21 mouse cellular contexts compared by ENCODE assay signal in genomic region chr5:130119236-130119635, GRCm38 (mm10). TPM values are rescaled to one million over a fixed set of nuclear protein-coding genes. Genes with fewer than 3 reads are reported as not detected.
A peak's percentile ranks its signal among the peaks of the same experiment; 100 is the strongest.
DNase-seq lines count a peak whose midpoint lies in the region; ATAC-seq lines count a peak whose summit lies in the region.
"Had no signal": no experiment of that assay in that cellular context is flagged by ENCODE, and none has a peak within 500 bp of the region (broad histone marks: within the 10 kb centered on the region; RNA-seq: fewer than 3 reads in every experiment).

No protein-coding gene starts in this region.

- DNase-seq in embryonic facial prominence, embryonic 10.5 days (ENCODE audit: low spot score): no peak
- no peak for DNase-seq in limb, embryonic 10.5 days (ENCODE audit: low spot score)
- peak; percentile 38 for DNase-seq in embryonic facial prominence, embryonic 14.5 days (ENCODE audit: low spot score)
- no peak for DNase-seq in layer of hippocampus, postnatal 36 days
- no peak for DNase-seq in gastrocnemius, adult 18-20 months (ENCODE audit: low spot score)
- DNase-seq: adrenal gland, adult 8-10 months; cerebellum, adult 9-11 months; heart, adult 18-20 months; kidney, adult 18-20 months; kidney, postnatal 14 days; thymus, postnatal 25 days had no signal

- H3K27ac ChIP-seq in embryonic facial prominence, embryonic 13.5 days: peak overlapping the region; percentile 52
- no peak overlapping the region for H3K27ac ChIP-seq in embryonic facial prominence, embryonic 10.5 days (replicated peaks)
- H3K27ac ChIP-seq in limb, embryonic 12.5 days: peak overlapping the region; percentile 72
- no peak overlapping the region for H3K27ac ChIP-seq in limb, embryonic 10.5 days
- H3K27ac ChIP-seq in embryonic facial prominence, embryonic 14.5 days (replicated peaks; ENCODE audit: low read depth, low read length): peak overlapping the region; percentile 36
- peak overlapping the region; percentile 28; the same call in 1 of the 2 replicates for H3K27ac ChIP-seq in stomach, embryonic 14.5 days (ENCODE audit: low read length)
- H3K27ac ChIP-seq: layer of hippocampus, adult 2 months; liver, embryonic 14.5 days; macrophage; midbrain, embryonic 10.5 days; neural tube, embryonic 12.5 days had no signal

- peaks cover 56% of the 10 kb centered on the region for H3K4me1 ChIP-seq in embryonic facial prominence, embryonic 13.5 days
- peaks cover 14% of the 10 kb centered on the region for H3K4me1 ChIP-seq in embryonic facial prominence, embryonic 10.5 days
- peaks cover 22% of the 10 kb centered on the region for H3K4me1 ChIP-seq in limb, embryonic 12.5 days (replicated peaks)
- no peaks in the 10 kb centered on the region for H3K4me1 ChIP-seq in limb, embryonic 10.5 days
- H3K4me1 ChIP-seq in embryonic facial prominence, embryonic 14.5 days (ENCODE audit: control insufficient read depth, insufficient read depth, low read length): peaks cover 26% of the 10 kb centered on the region
- peaks cover 4% of the 10 kb centered on the region; the same call in 1 of the 2 replicates for H3K4me1 ChIP-seq in stomach, embryonic 14.5 days (ENCODE audit: control insufficient read depth, insufficient read depth, low read length)
- H3K4me1 ChIP-seq: midbrain, embryonic 10.5 days had no signal

- H3K9me3 ChIP-seq in embryonic facial prominence, embryonic 13.5 days: no peaks in the 10 kb centered on the region
- no peaks in the 10 kb centered on the region for H3K9me3 ChIP-seq in embryonic facial prominence, embryonic 10.5 days
- H3K9me3 ChIP-seq in limb, embryonic 12.5 days: no peaks in the 10 kb centered on the region
- H3K9me3 ChIP-seq in limb, embryonic 10.5 days (replicated peaks): no peaks in the 10 kb centered on the region
- no peaks in the 10 kb centered on the region for H3K9me3 ChIP-seq in embryonic facial prominence, embryonic 14.5 days (ENCODE audit: control insufficient read depth, low read length)
- no peaks in the 10 kb centered on the region for H3K9me3 ChIP-seq in stomach, embryonic 14.5 days (ENCODE audit: control insufficient read depth, low read depth, low read length)
- H3K9me3 ChIP-seq: midbrain, embryonic 10.5 days; neural tube, embryonic 12.5 days had no signal

- no peak for ATAC-seq in embryonic facial prominence, embryonic 13.5 days (ENCODE audit: insufficient number of reproducible peaks, insufficient read depth, low FRiP score, low TSS enrichment, low read depth)
- ATAC-seq in limb, embryonic 12.5 days (ENCODE audit: insufficient number of reproducible peaks, insufficient read depth, low FRiP score, low TSS enrichment, low read depth): no peak
- no peak for ATAC-seq in embryonic facial prominence, embryonic 14.5 days (ENCODE audit: low read depth)
- no peak for ATAC-seq in stomach, embryonic 14.5 days (ENCODE audit: insufficient number of reproducible peaks, insufficient read depth, low FRiP score, low read depth)
- ATAC-seq: Patski had no signal

- 72% methylated on average over 3 of the region's 3 CpGs for WGBS in embryonic facial prominence, embryonic 13.5 days
- WGBS in embryonic facial prominence, embryonic 10.5 days: 78% methylated on average over 3 of the region's 3 CpGs
- WGBS in limb, embryonic 12.5 days: 91% methylated on average over 3 of the region's 3 CpGs
- WGBS in limb, embryonic 10.5 days: 82% methylated on average over 3 of the region's 3 CpGs
- 68% methylated on average over 3 of the region's 3 CpGs for WGBS in embryonic facial prominence, embryonic 14.5 days
- 67% methylated on average over 3 of the region's 3 CpGs for WGBS in stomach, embryonic 14.5 days

- no peak overlapping the region for H3K9ac ChIP-seq in embryonic facial prominence, embryonic 13.5 days
- H3K9ac ChIP-seq in limb, embryonic 12.5 days (replicated peaks): no peak overlapping the region
- H3K9ac ChIP-seq in embryonic facial prominence, embryonic 14.5 days (ENCODE audit: low read depth, low read length): no peak overlapping the region
- H3K9ac ChIP-seq in stomach, embryonic 14.5 days (replicated peaks; ENCODE audit: low read depth, low read length): no peak overlapping the region
- H3K9ac ChIP-seq: hindbrain, embryonic 14.5 days; liver, embryonic 14.5 days; neural tube, embryonic 12.5 days had no signal

- H3K36me3 ChIP-seq in embryonic facial prominence, embryonic 13.5 days: peaks cover 12% of the 10 kb centered on the region
- H3K36me3 ChIP-seq in embryonic facial prominence, embryonic 10.5 days (replicated peaks): peaks cover 36% of the 10 kb centered on the region
- H3K36me3 ChIP-seq in limb, embryonic 12.5 days: peaks cover 27% of the 10 kb centered on the region
- H3K36me3 ChIP-seq in limb, embryonic 10.5 days: peaks cover 40% of the 10 kb centered on the region
- H3K36me3 ChIP-seq in embryonic facial prominence, embryonic 14.5 days (ENCODE audit: control insufficient read depth, insufficient read depth, low read length): peaks cover 17% of the 10 kb centered on the region
- H3K36me3 ChIP-seq in stomach, embryonic 14.5 days (ENCODE audit: control insufficient read depth, insufficient read depth, low read length): no peaks in the 10 kb centered on the region; the same call in 1 of the 2 replicates

- H3K4me3 ChIP-seq in embryonic facial prominence, embryonic 13.5 days: no peak overlapping the region
- no peak overlapping the region for H3K4me3 ChIP-seq in embryonic facial prominence, embryonic 10.5 days
- no peak overlapping the region for H3K4me3 ChIP-seq in limb, embryonic 12.5 days (replicated peaks)
- no peak overlapping the region for H3K4me3 ChIP-seq in limb, embryonic 10.5 days
- no peak overlapping the region for H3K4me3 ChIP-seq in embryonic facial prominence, embryonic 14.5 days (ENCODE audit: low read depth, low read length)
- no peak overlapping the region for H3K4me3 ChIP-seq in stomach, embryonic 14.5 days (ENCODE audit: low read depth, low read length)
- H3K4me3 ChIP-seq: layer of hippocampus, adult 2 months; midbrain, embryonic 10.5 days; neural tube, embryonic 12.5 days had no signal

- no peak overlapping the region for H3K4me2 ChIP-seq in embryonic facial prominence, embryonic 13.5 days
- no peak overlapping the region for H3K4me2 ChIP-seq in limb, embryonic 12.5 days
- no peak overlapping the region for H3K4me2 ChIP-seq in embryonic facial prominence, embryonic 14.5 days (ENCODE audit: low read depth, low read length)
- no peak overlapping the region for H3K4me2 ChIP-seq in stomach, embryonic 14.5 days (replicated peaks; ENCODE audit: low read depth, low read length)
- H3K4me2 ChIP-seq: hindbrain, embryonic 14.5 days; neural tube, embryonic 12.5 days had no signal

- no peaks in the 10 kb centered on the region for H3K27me3 ChIP-seq in embryonic facial prominence, embryonic 13.5 days
- H3K27me3 ChIP-seq in embryonic facial prominence, embryonic 10.5 days (replicated peaks; ENCODE audit: low read depth, poor library complexity, severe bottlenecking): no peaks in the 10 kb centered on the region
- H3K27me3 ChIP-seq in limb, embryonic 12.5 days: no peaks in the 10 kb centered on the region
- no peaks in the 10 kb centered on the region for H3K27me3 ChIP-seq in limb, embryonic 10.5 days (ENCODE audit: low read depth, poor library complexity, severe bottlenecking)
- H3K27me3 ChIP-seq in embryonic facial prominence, embryonic 14.5 days (replicated peaks; ENCODE audit: control insufficient read depth, insufficient read depth, low read length): no peaks in the 10 kb centered on the region
- H3K27me3 ChIP-seq in stomach, embryonic 14.5 days (ENCODE audit: control insufficient read depth, insufficient read depth, low read length): no peaks in the 10 kb centered on the region
- H3K27me3 ChIP-seq: neural tube, embryonic 12.5 days; Patski had no signal

RNA-seq across cellular contexts. Expression of gene Kctd7, which starts 25.4 kb away (rescaled TPM):
- 6.1 and 7.2 TPM in 2 replicates for polyA plus RNA-seq in embryonic facial prominence, embryonic 13.5 days (2015; fragmentation: Nextera tagmentation; extraction: Ambion mirVana)
- 4.7 and 5.1 TPM in 2 replicates for polyA plus RNA-seq in embryonic facial prominence, embryonic 10.5 days (2016; fragmentation: Nextera tagmentation; extraction: Ambion mirVana)
- polyA plus RNA-seq in limb, embryonic 12.5 days (2016; fragmentation: Nextera tagmentation; extraction: Ambion mirVana): 6.3 and 6.9 TPM in 2 replicates
- 3.4 and 4.7 TPM in 2 replicates for polyA plus RNA-seq in limb, embryonic 10.5 days (2016; fragmentation: Nextera tagmentation; extraction: Ambion mirVana)
- polyA plus RNA-seq in embryonic facial prominence, embryonic 14.5 days (2014; fragmentation: Nextera tagmentation; extraction: Ambion mirVana): 5.8 and 6.5 TPM in 2 replicates
- polyA plus RNA-seq in stomach, embryonic 14.5 days (2014; fragmentation: Nextera tagmentation; extraction: Ambion mirVana): 5.0 and 5.1 TPM in 2 replicates
- total RNA-seq in layer of hippocampus, postnatal 36 days (2021): 10 to 100 TPM in 1 of 2 experiments, 1 to 10 TPM in 1; 9.8 to 13.0 TPM
- 1 to 10 TPM; 2.6 to 3.6 TPM for total RNA-seq in gastrocnemius, adult 18-20 months (2021)

RNA-seq across cellular contexts. Expression of gene Tpst1, which starts 46.1 kb away (rescaled TPM):
- polyA plus RNA-seq in embryonic facial prominence, embryonic 13.5 days (2015; fragmentation: Nextera tagmentation; extraction: Ambion mirVana): 87.3 and 98.5 TPM in 2 replicates
- 52.3 and 55.6 TPM in 2 replicates for polyA plus RNA-seq in embryonic facial prominence, embryonic 10.5 days (2016; fragmentation: Nextera tagmentation; extraction: Ambion mirVana)
- 83.5 and 85.3 TPM in 2 replicates for polyA plus RNA-seq in limb, embryonic 12.5 days (2016; fragmentation: Nextera tagmentation; extraction: Ambion mirVana)
- polyA plus RNA-seq in limb, embryonic 10.5 days (2016; fragmentation: Nextera tagmentation; extraction: Ambion mirVana): 65.4 and 65.6 TPM in 2 replicates
- polyA plus RNA-seq in embryonic facial prominence, embryonic 14.5 days (2014; fragmentation: Nextera tagmentation; extraction: Ambion mirVana): 94.0 and 102 TPM in 2 replicates
- 82.7 and 87.3 TPM in 2 replicates for polyA plus RNA-seq in stomach, embryonic 14.5 days (2014; fragmentation: Nextera tagmentation; extraction: Ambion mirVana)
- total RNA-seq in layer of hippocampus, postnatal 36 days (2021): 10 to 100 TPM; 50.2 to 50.6 TPM
- total RNA-seq in gastrocnemius, adult 18-20 months (2021): 1 to 10 TPM; 3.3 to 4.1 TPM

RNA-seq across cellular contexts. Expression of gene Rabgef1, which starts 52.4 kb away (rescaled TPM):
- 25.8 and 28.0 TPM in 2 replicates for polyA plus RNA-seq in embryonic facial prominence, embryonic 13.5 days (2015; fragmentation: Nextera tagmentation; extraction: Ambion mirVana)
- polyA plus RNA-seq in embryonic facial prominence, embryonic 10.5 days (2016; fragmentation: Nextera tagmentation; extraction: Ambion mirVana): 26.2 and 27.2 TPM in 2 replicates
- 26.8 and 26.9 TPM in 2 replicates for polyA plus RNA-seq in limb, embryonic 12.5 days (2016; fragmentation: Nextera tagmentation; extraction: Ambion mirVana)
- 21.7 and 22.1 TPM in 2 replicates for polyA plus RNA-seq in limb, embryonic 10.5 days (2016; fragmentation: Nextera tagmentation; extraction: Ambion mirVana)
- polyA plus RNA-seq in embryonic facial prominence, embryonic 14.5 days (2014; fragmentation: Nextera tagmentation; extraction: Ambion mirVana): 22.5 and 24.4 TPM in 2 replicates
- 25.7 and 27.9 TPM in 2 replicates for polyA plus RNA-seq in stomach, embryonic 14.5 days (2014; fragmentation: Nextera tagmentation; extraction: Ambion mirVana)
- 10 to 100 TPM; 51.3 to 53.3 TPM for total RNA-seq in layer of hippocampus, postnatal 36 days (2021)
- total RNA-seq in gastrocnemius, adult 18-20 months (2021): 100 to 1,000 TPM in 1 of 2 experiments, 10 to 100 TPM in 1; 91.2 to 116 TPM

Comparison
In these comparisons a context has a peak if more than half of its experiments do, and no peak if none do; other contexts are left out.
1. H3K27ac ChIP-seq: peak in embryonic facial prominence, embryonic 13.5 days (single experiment), limb, embryonic 12.5 days (single experiment), embryonic facial prominence, embryonic 14.5 days (single experiment) and stomach, embryonic 14.5 days (single experiment); none in embryonic facial prominence, embryonic 10.5 days (single experiment) and limb, embryonic 10.5 days (single experiment).